In the genomic region with DNA sequence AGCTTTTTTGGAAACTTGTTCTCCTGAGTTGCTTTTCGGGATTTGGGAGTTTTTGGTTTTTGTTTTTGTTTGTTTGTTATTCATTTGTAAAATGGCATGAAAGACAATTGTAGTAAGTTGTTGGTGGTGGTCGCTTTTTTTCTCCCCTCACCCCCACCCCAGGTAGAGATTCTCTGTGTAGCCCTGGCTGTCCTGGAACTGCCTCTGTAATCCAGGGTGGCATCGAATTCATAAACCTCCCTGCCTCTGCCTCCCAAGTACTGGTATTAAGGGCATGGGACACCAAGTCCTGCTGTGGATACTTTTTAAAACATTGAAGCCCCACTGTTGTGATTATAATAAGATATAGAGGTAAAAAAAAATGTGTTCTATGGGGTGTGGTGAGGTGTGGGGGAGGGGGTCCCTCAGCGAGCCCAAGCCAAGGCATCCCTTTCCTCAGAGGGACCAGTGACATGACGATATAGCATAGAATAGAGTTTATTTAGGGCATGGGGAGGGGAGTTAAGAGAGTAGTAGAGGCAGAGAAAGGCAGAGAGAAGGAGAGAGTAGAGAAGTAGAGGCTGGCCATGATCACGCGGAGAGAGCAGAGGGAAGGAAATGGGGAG, we compare ENCODE assay signal across 8 mouse cellular contexts. TPM values are rescaled to one million over a fixed set of nuclear protein-coding genes. Genes with fewer than 3 reads are reported as not detected.
DNase-seq lines count a peak whose midpoint lies in the region; ATAC-seq and TF ChIP-seq lines count a peak whose summit lies in the region.

No protein-coding gene starts in this region.

- TF ChIP-seq CTCF in kidney, postnatal 0 days (IDR thresholded peaks at IDR 0.05; ENCODE audit: low read depth), result no peak
- no peak for TF ChIP-seq CTCF in intestine, postnatal 0 days (IDR thresholded peaks at IDR 0.05; ENCODE audit: low read depth)

- H3K4me3 ChIP-seq in kidney, postnatal 0 days (replicated peaks; ENCODE audit: low read depth, low read length), result 0 out of 2 replicates have a peak overlapping the region, but pooled peaks have one; percentile 64
- peak overlapping the region; percentile 63 for H3K4me3 ChIP-seq in forebrain, embryonic 12.5 days (replicated peaks)
- peak overlapping the region; percentile 58 for H3K4me3 ChIP-seq in intestine, postnatal 0 days (ENCODE audit: low read depth, low read length)
- peak overlapping the region; percentile 39 for H3K4me3 ChIP-seq in myocyte

- peak overlapping the region; percentile 69 for H3K4me2 ChIP-seq in kidney, postnatal 0 days (ENCODE audit: low read length)
- peak overlapping the region; percentile 74 for H3K4me2 ChIP-seq in forebrain, embryonic 12.5 days
- peak overlapping the region; percentile 71 for H3K4me2 ChIP-seq in intestine, postnatal 0 days (replicated peaks; ENCODE audit: low read depth)
- H3K4me2 ChIP-seq in myocyte (ENCODE audit: low read depth), result peak overlapping the region; percentile 65

- no peaks in the 10 kb centered on the region for H3K79me2 ChIP-seq in myocyte (ENCODE audit: control insufficient read depth, insufficient read depth)

- H3K36me3 ChIP-seq in kidney, postnatal 0 days (ENCODE audit: insufficient read depth, low read length), result peaks cover 9% of the 10 kb centered on the region; the same call in 1 of the 2 replicates
- H3K36me3 ChIP-seq in forebrain, embryonic 12.5 days (replicated peaks), result peaks cover 16% of the 10 kb centered on the region
- H3K36me3 ChIP-seq in intestine, postnatal 0 days (ENCODE audit: control insufficient read depth, insufficient read depth), result peaks cover 10% of the 10 kb centered on the region; the same call in 1 of the 2 replicates
- H3K36me3 ChIP-seq in myocyte (ENCODE audit: control insufficient read depth, insufficient read depth), result no peaks in the 10 kb centered on the region

- ATAC-seq in kidney, postnatal 0 days (replicated peaks; ENCODE audit: low FRiP score, low read depth), result no peak
- ATAC-seq in forebrain, embryonic 12.5 days (ENCODE audit: low FRiP score), result peak; percentile 59
- ATAC-seq in intestine, postnatal 0 days, result peak; percentile 46; the same call in 1 of the 2 replicates

- no peaks in the 10 kb centered on the region for H3K9me3 ChIP-seq in kidney, postnatal 0 days (replicated peaks; ENCODE audit: low read length)
- no peaks in the 10 kb centered on the region for H3K9me3 ChIP-seq in forebrain, embryonic 12.5 days
- no peaks in the 10 kb centered on the region for H3K9me3 ChIP-seq in intestine, postnatal 0 days (ENCODE audit: control insufficient read depth)

- WGBS in kidney, postnatal 0 days, result 51% methylated on average over 7 of the region's 7 CpGs
- 65% methylated on average over 7 of the region's 7 CpGs for WGBS in forebrain, embryonic 12.5 days
- 54% methylated on average over 7 of the region's 7 CpGs for WGBS in intestine, postnatal 0 days

- H3K9ac ChIP-seq in kidney, postnatal 0 days (ENCODE audit: low read depth, low read length), result no peak overlapping the region
- H3K9ac ChIP-seq in forebrain, embryonic 12.5 days, result no peak overlapping the region
- H3K9ac ChIP-seq in intestine, postnatal 0 days (ENCODE audit: low read depth, low read length), result no peak overlapping the region; the same call in 1 of the 2 replicates

- no peaks in the 10 kb centered on the region for H3K27me3 ChIP-seq in kidney, postnatal 0 days (ENCODE audit: insufficient read depth, low read length)
- H3K27me3 ChIP-seq in forebrain, embryonic 12.5 days, result no peaks in the 10 kb centered on the region
- H3K27me3 ChIP-seq in intestine, postnatal 0 days (replicated peaks; ENCODE audit: control insufficient read depth, insufficient read depth, low read length), result no peaks in the 10 kb centered on the region
- H3K27me3 ChIP-seq in myocyte (ENCODE audit: control insufficient read depth, insufficient read depth, insufficient read length), result no peaks in the 10 kb centered on the region

- no peak for TF ChIP-seq POLR2A in myocyte (IDR thresholded peaks at IDR 0.05; ENCODE audit: insufficient read length, low read depth)

- DNase-seq in kidney, postnatal 0 days (ENCODE audit: low spot score), result no peak
- DNase-seq in kidney, adult 18-20 months, result no peak
- DNase-seq in adrenal gland, postnatal 36 days, result no peak
- no peak for DNase-seq in adrenal gland, adult 2 months
- DNase-seq in frontal cortex, postnatal 25 days (ENCODE audit: low spot score in 2 of 2), result no peak

- no peak overlapping the region for H3K27ac ChIP-seq in kidney, postnatal 0 days
- no peak overlapping the region for H3K27ac ChIP-seq in forebrain, embryonic 12.5 days
- H3K27ac ChIP-seq in intestine, postnatal 0 days (ENCODE audit: low read depth, low read length), result no peak overlapping the region

- H3ac ChIP-seq in myocyte (ENCODE audit: control insufficient read depth, insufficient read length), result no peak overlapping the region

- H3K4me1 ChIP-seq in kidney, postnatal 0 days (replicated peaks; ENCODE audit: insufficient read depth, low read length), result 0 out of 2 replicates have a peak, but pooled peaks cover 3% of the 10 kb centered on the region
- peaks cover 5% of the 10 kb centered on the region for H3K4me1 ChIP-seq in forebrain, embryonic 12.5 days
- no peaks in the 10 kb centered on the region for H3K4me1 ChIP-seq in intestine, postnatal 0 days (replicated peaks; ENCODE audit: control insufficient read depth, insufficient read depth, low read length)

TF ChIP-seq in myocyte, 11 proteins besides CTCF, POLR2A, EP300 and RAD21:
- TF ChIP-seq SRF (IDR thresholded peaks at IDR 0.05; ENCODE audit: control insufficient read depth, insufficient read length, low read depth) (no peak), USF1 (IDR thresholded peaks at IDR 0.05; ENCODE audit: low read depth) (no peak), CEBPB (IDR thresholded peaks at IDR 0.05; ENCODE audit: insufficient read depth, poor library complexity, severe bottlenecking) (no peak), POLR2AphosphoS2 (IDR thresholded peaks at IDR 0.05; ENCODE audit: insufficient read length, low read depth) (no peak), TCF3 (IDR thresholded peaks at IDR 0.05; ENCODE audit: insufficient read length, low read depth) (no peak), TCF12 (IDR thresholded peaks at IDR 0.05; ENCODE audit: insufficient read depth, poor library complexity, severe bottlenecking) (no peak), MYOG (IDR thresholded peaks at IDR 0.05; ENCODE audit: control insufficient read depth in 1 of 3, insufficient read depth in 1 of 3, insufficient read length in 2 of 3, low read depth in 2 of 3) (no peak), REST (IDR thresholded peaks at IDR 0.05; ENCODE audit: insufficient read depth, insufficient read length) (no peak), E2F4 (IDR thresholded peaks at IDR 0.05; ENCODE audit: insufficient read depth) (no peak), MYOD1 (IDR thresholded peaks at IDR 0.05; ENCODE audit: control insufficient read depth in 1 of 3, insufficient read length in 2 of 3, low read depth in 2 of 3) (no peak), MAX (IDR thresholded peaks at IDR 0.05; ENCODE audit: low read depth) (no peak)

RNA-seq across cellular contexts. Expression of a gene that starts 2.9 kb away (rescaled TPM):
- polyA plus RNA-seq in kidney, postnatal 0 days (2015; fragmentation: Nextera tagmentation; extraction: Ambion mirVana), result 6.3 and 7.4 TPM in 2 replicates
- 10.7 and 11.9 TPM in 2 replicates for polyA plus RNA-seq in forebrain, embryonic 12.5 days (2016; fragmentation: Nextera tagmentation; extraction: Ambion mirVana)
- 3.0 and 3.1 TPM in 2 replicates for polyA plus RNA-seq in intestine, postnatal 0 days (2015; fragmentation: Nextera tagmentation; extraction: Ambion mirVana)
- polyA plus RNA-seq in myocyte (2012; fragmentation: generic; extraction: Trizol), result 0.90 TPM
- total RNA-seq in adrenal gland, postnatal 36 days (2021), result 1 to 10 TPM; 8.1 to 9.9 TPM
- total RNA-seq in adrenal gland, adult 2 months (2021), result 1 to 10 TPM; 6.6 to 9.4 TPM
- polyA plus RNA-seq in adrenal gland, adult 2 months (2012; rRNA removed), result 0.58 and 0.70 TPM in 2 replicates

RNA-seq across cellular contexts. Expression of a gene that starts 29.0 kb away (rescaled TPM):
- polyA plus RNA-seq in kidney, postnatal 0 days (2015; fragmentation: Nextera tagmentation; extraction: Ambion mirVana), result 2.2 and 2.5 TPM in 2 replicates
- 5.3 TPM in 2 replicates for polyA plus RNA-seq in forebrain, embryonic 12.5 days (2016; fragmentation: Nextera tagmentation; extraction: Ambion mirVana)
- 0.65 and 0.73 TPM in 2 replicates for polyA plus RNA-seq in intestine, postnatal 0 days (2015; fragmentation: Nextera tagmentation; extraction: Ambion mirVana)
- 0.46 TPM for polyA plus RNA-seq in myocyte (2012; fragmentation: generic; extraction: Trizol)
- total RNA-seq in adrenal gland, postnatal 36 days (2021), result 1 to 10 TPM; 3.4 to 3.8 TPM
- 1 to 10 TPM; 4.1 to 4.3 TPM for total RNA-seq in adrenal gland, adult 2 months (2021)
- 0.54 and 0.65 TPM in 2 replicates for polyA plus RNA-seq in adrenal gland, adult 2 months (2012; rRNA removed)

RNA-seq across cellular contexts. Expression of a gene that starts 33.5 kb away (rescaled TPM):
- polyA plus RNA-seq in kidney, postnatal 0 days (2015; fragmentation: Nextera tagmentation; extraction: Ambion mirVana), result 2.2 and 2.4 TPM in 2 replicates
- 6.1 and 7.7 TPM in 2 replicates for polyA plus RNA-seq in forebrain, embryonic 12.5 days (2016; fragmentation: Nextera tagmentation; extraction: Ambion mirVana)
- polyA plus RNA-seq in intestine, postnatal 0 days (2015; fragmentation: Nextera tagmentation; extraction: Ambion mirVana), result 0.37 and 0.72 TPM in 2 replicates
- not detected for polyA plus RNA-seq in myocyte (2012; fragmentation: generic; extraction: Trizol)
- total RNA-seq in adrenal gland, postnatal 36 days (2021), result under 1 TPM; 0.20 to 0.70 TPM
- under 1 TPM; 0.37 to 0.38 TPM for total RNA-seq in adrenal gland, adult 2 months (2021)
- 0.04 and 0.08 TPM in 2 replicates for polyA plus RNA-seq in adrenal gland, adult 2 months (2012; rRNA removed)

RNA-seq across cellular contexts. Expression of a gene that starts 46.2 kb away (rescaled TPM):
- polyA plus RNA-seq in kidney, postnatal 0 days (2015; fragmentation: Nextera tagmentation; extraction: Ambion mirVana), result 3.2 and 3.3 TPM in 2 replicates
- polyA plus RNA-seq in forebrain, embryonic 12.5 days (2016; fragmentation: Nextera tagmentation; extraction: Ambion mirVana), result 3.2 and 3.6 TPM in 2 replicates
- 0.86 and 0.98 TPM in 2 replicates for polyA plus RNA-seq in intestine, postnatal 0 days (2015; fragmentation: Nextera tagmentation; extraction: Ambion mirVana)
- 0.38 TPM for polyA plus RNA-seq in myocyte (2012; fragmentation: generic; extraction: Trizol)
- 1 to 10 TPM; 2.0 to 2.1 TPM for total RNA-seq in adrenal gland, postnatal 36 days (2021)
- 1 to 10 TPM; 2.2 to 3.7 TPM for total RNA-seq in adrenal gland, adult 2 months (2021)
- polyA plus RNA-seq in adrenal gland, adult 2 months (2012; rRNA removed), result 0.35 and 0.44 TPM in 2 replicates
